Mouse (Mus musculus): ENCODE results near the gene Slc35a5.

Slc35a5 gene

GRCm38 (mm10) chr16:45117200-45117599 is 41.3 kb downstream of the Slc35a5 start:
- no peak for DNase-seq (ENCODE audit: low spot score)

DNA sequence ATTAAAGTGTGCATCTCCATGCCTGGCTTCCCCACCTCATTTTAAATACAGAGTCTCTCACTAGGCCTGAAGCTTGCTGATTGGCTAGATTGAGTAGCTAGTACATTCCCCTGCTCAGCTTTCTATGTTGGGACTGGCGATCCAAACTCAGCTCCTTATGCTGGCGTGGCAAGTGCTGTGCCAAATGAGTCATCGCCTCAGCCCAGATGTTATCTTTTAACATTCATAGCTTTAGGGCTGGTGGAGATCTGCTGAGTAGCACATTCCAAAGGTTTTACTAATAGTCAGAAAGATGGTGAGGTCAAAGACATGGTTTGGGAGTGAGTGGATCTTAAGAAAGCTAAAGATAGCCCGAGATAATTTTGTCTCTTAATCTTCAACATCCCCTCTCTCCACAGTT is 48.0 kb downstream of the Slc35a5 start:
- DNase-seq (ENCODE audit: low spot score) = no peak

GRCm38 (mm10) chr16:45108203-45108878 is 50.2 kb downstream of the Slc35a5 start:
- no peak for DNase-seq (ENCODE audit: low spot score)

DNA sequence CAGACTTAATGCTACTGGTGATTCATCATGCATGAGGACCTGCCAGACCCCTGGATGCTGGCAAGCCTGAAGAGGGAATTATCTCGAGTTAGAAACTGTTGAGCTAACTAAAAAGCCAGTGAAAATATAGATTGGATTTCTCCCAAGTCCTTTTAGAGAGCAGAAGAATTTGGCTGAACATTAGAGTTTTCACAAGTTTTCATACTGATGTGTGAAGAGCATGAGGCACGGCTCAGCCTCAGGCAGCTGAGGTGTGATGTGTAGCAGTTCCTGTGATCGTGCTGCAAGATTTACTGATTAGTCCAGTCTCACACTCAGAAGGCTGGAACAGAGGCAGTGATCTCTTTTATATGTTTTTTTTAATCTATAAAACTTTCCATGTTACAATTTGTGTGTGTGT is 53.5 kb downstream of the Slc35a5 start:
- DNase-seq (ENCODE audit: low spot score) = no peak

- no peak for DNase-seq (ENCODE audit: low spot score)
These were observed 57.6 kb downstream of the Slc35a5 start for GRCm38 (mm10) chr16:45100892-45101291.

DNA sequence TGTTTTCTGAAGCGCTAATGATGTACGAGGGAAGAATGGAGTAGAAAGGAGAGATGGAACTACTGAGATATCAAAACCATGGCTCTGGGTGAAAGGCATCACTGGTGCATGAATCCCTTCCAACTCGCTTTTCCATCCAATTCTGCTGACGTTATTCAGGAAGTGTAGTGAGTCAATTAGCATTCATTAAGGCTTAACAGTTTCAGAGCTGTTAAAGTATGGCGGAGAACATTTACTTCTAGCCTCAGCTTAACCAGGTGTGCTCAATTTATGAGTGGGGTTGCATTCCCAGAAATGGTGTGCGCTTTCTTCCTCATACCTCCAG is 59.7 kb downstream of the Slc35a5 start:
- no peak for DNase-seq (ENCODE audit: low spot score)

DNA sequence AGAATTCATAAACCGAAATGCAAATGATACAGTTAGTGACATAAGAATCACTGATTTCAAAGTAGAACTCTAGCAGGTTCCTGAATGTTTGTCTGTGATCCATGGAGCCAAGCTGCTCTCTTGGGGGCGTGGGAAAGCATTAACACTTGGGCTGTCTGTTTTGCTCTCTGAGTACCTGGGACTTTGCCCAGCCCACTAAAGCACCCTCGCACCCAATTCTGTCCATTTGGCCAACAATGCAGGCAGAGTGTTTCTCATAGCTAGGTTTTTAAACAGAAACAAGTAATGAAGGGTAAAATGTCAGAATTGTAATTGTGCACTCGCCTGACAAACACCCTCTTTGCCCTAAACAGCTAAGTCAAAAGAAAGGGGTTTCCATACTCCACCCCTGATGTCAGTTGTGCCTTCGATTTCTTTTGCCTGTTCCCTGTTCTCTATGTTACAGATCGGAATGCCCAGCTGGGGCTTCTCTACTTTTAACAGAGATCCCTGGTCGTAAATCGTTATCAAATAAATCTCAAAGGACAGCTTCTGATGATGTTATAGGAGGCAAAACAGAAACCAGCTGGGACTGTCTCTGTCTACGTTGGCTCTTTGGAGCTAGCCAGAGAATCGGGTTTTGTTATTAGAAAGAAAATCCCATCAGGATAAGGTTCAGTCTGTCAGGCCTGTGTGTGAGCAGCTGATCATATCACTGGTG is 60.2 kb downstream of the Slc35a5 start:
- DNase-seq (ENCODE audit: low spot score) = no peak

DNA sequence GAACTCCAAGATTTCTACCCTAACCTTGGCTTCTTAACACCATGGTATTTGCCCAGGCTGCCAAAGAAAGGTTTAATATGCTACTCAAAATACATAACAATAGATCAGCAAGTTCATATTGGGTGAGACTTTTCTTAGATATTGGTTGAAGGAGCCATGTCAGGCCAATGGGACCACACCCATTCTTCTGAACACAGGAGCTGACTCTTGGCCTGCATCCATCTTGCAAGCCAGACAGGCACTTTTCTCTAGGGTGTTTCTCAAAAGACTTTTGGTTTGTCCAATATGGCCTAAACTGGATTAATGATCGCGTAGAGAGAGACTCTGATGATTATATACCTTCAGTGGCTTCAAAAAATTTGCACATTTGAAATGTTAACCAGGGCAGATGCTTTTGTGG is 61.0 kb downstream of the Slc35a5 start:
- no peak for DNase-seq (ENCODE audit: low spot score)

GRCm38 (mm10) chr16:45095561-45096482 is 62.7 kb downstream of the Slc35a5 start:
- no peak for DNase-seq (ENCODE audit: low spot score)

DNA sequence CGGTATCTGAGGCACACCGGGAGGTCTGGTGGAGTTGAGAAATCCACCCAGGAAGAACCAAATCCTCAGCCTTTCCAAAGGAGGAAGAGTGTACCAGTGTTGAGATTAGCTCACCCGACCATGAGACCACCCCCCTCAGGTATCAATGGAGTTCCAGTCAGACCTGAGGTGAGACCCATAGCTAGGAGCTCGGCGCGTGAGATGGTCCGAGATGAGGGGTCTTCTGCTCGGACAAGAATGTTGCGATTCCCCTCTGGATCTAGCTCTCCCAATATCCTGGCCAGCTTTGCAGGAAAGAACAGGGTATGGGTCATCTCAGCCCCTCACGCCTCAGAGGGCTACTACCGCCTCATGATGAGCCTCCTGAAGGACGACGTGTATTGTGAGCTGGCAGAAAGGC is 63.5 kb downstream of the Slc35a5 start:
- DNase-seq (ENCODE audit: low spot score) = no peak

DNA sequence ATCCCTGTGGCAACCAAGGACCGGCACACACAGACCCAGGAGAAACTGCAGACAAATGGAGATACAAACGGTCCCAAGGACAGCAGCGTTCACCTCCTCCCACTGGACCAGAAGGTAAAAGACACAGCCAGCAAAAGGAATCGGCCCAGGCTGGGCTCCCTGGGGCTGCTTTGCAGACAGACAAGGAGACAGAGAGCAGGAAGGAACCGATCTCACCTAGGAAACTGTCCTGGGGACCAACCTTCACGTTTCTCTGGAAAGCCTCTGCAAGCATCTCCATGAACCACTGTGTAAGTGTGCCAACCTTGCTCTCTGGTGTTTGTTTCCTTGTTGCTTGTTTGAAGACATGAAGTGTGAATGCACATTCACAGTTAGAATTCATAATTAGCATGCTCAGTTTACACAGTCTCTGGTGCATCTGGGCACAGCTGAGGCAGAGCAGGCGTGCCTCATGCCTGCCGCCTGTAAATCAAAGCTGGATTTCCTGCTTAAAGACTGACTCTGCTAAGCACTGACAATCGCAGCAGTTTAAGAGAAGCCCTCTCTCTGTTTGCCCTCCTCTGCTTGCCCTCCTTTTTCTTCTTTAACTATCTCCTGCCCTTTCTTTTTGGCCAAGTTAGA is 64.3 kb downstream of the Slc35a5 start:
- DNase-seq (ENCODE audit: low spot score) = no peak

DNA sequence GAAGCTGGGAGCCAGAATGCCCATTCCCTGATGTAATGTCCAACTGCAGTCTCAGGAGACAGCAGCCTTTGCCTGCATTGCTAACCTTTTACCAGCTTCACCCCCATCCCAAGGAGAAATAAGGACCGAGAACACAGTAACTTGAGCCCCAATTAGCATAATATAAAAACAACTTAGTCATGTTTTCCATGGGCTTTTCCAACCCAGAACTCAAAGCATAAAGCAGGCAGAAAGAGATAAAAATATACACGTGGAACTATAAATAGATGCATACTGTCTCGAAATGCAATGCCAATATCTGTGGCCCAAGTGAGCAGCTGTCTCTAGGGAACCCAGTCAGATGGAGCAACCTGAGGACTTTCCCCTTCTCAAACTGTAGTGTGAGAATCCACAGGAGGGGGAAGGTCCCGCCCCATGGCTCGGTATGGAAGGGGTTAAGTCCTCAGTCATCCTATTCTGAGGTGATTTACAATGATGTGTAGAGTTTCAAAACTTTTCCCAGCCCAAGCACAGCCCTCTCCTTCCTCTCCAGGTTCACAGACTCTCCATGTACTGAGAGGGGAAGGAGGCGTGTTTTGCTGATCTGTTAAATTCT is 65.3 kb downstream of the Slc35a5 start, which contains the start of gene Ccdc80:
Gene Ccdc80 (plus strand): TSS at position 266 of the 595 bp plus-strand sequence.
- no peak for DNase-seq (ENCODE audit: low spot score)

DNA sequence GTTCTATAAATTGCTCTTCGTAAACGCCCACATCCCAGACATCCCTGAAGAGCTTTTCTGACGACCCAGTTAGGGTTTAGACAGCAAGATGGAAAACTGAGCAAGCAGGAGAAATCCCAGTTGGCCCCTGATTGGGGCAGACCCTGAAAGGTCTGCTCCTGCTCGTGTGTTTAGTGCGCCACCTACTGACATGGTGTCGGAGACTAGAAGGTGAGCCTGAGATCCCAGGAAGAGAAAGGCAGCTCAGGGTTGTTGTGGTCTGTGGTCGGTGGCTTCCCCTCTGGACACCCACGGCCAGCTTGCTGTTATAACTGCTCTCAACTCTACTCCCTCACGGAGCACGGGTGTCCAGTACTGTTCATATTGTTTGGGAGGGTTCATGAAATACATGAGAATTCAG is 68.5 kb downstream of the Slc35a5 start:
- peak; percentile 12 for DNase-seq (ENCODE audit: low spot score)
